Mouse (Mus musculus) stomach, embryonic 15.5 days (tissue): Measurements from ENCODE around the gene Olfr655. TPM values are rescaled to one million over a fixed set of nuclear protein-coding genes. Genes with fewer than 3 reads are reported as not detected.

Source experiments
- ATAC-seq: fragments of 200-750 bp; cut with Nextera tagmentation; 2 replicates; pipeline ENCODE4 v1.8.0; 2017; ENCODE audit warnings: low read depth, moderate number of reproducible peaks, moderate TSS enrichment; ENCODE audit not compliant: insufficient read depth, low FRiP score
- H3K27ac ChIP-seq: fragments of 300-500 bp; sonication (generic); 2 replicates; pipeline ENCODE4 v1.5.1; 2015; ENCODE audit warnings: mild to moderate bottlenecking, inconsistent platforms
- H3K27me3 ChIP-seq: fragments of 300-500 bp; sonication (generic); replicated peaks from 2 replicates; pipeline ENCODE4 v1.6.1; 2015; ENCODE audit warnings: inconsistent platforms
- H3K36me3 ChIP-seq: fragments of 300-500 bp; sonication (generic); 2 replicates; pipeline ENCODE4 v1.6.1; 2015; ENCODE audit warnings: inconsistent platforms
- H3K4me1 ChIP-seq: fragments of 300-500 bp; sonication (generic); 2 replicates; pipeline ENCODE4 v1.6.1; 2015; ENCODE audit warnings: inconsistent platforms
- H3K4me2 ChIP-seq: fragments of 300-500 bp; sonication (generic); 2 replicates; pipeline ENCODE4 v1.6.1; 2015; ENCODE audit warnings: mild to moderate bottlenecking, inconsistent platforms
- H3K4me3 ChIP-seq: fragments of 300-500 bp; sonication (generic); replicated peaks from 2 replicates; pipeline ENCODE4 v1.5.1; 2015; ENCODE audit warnings: inconsistent platforms
- H3K9ac ChIP-seq: fragments of 300-500 bp; sonication (generic); 2 replicates; pipeline ENCODE4 v1.6.1; 2015; ENCODE audit warnings: inconsistent platforms
- H3K9me3 ChIP-seq: fragments of 300-500 bp; sonication (generic); 2 replicates; pipeline ENCODE4 v1.6.1; 2016; ENCODE audit warnings: inconsistent platforms
- WGBS: fragments of 180-500 bp; shearing (Covaris S2); methylation state at CpG from one replicate; pipeline ENCODE4 v1.1.7; 2015; 5-methylcytosine and 5-hydroxymethylcytosine counted together
- polyA plus RNA-seq: library from polyadenylated mRNA; unstranded; fragments of >200 nt; fragmentation: Nextera tagmentation; extraction: Ambion mirVana; gene quantifications from 2 replicates; pipeline ENCODE4 v1.2.1, GENCODE M21; 2015

The Olfr655 gene
- polyA plus RNA-seq, 1 experiment from 2014 or later, result not detected

DNA sequence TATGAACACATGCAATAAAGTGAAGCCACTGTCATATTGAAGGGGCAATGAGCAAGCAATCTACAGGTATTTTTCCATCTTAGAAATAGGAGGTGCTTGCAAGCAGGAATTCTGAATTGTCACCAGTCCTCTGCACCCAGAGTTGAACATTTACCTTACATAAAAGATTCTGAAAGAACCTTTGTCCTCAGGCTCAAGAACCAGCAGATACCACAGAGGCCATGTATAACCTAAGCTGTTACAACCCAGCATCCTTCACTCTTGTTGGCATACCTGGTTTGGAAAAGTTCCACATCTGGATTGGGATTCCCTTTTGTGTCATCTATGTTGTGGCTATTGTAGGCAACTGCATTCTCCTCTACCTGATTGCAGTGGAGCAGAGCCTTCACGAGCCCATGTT, 48.9 kb downstream of the Olfr655 start:
- ATAC-seq, result no peak
- no peaks in the 10 kb centered on the region for H3K36me3 ChIP-seq
- 60% methylated on average over 1 of the region's 1 CpGs for WGBS

GRCm38 (mm10) chr7:104549833-104550232, 51.7 kb downstream of the Olfr655 start, which contains the start of gene Olfr651:
Gene Olfr651, plus strand, starts transcription at chr7:104550133.
- H3K4me2 ChIP-seq, result no peak within 1 kb of the TSS
- H3K4me3 ChIP-seq, result no peak within 1 kb of the TSS
- no peaks in the 10 kb centered on the region for H3K27me3 ChIP-seq
- 80% methylated on average over 5 of the region's 5 CpGs for WGBS
- no peaks in the 10 kb centered on the region for H3K9me3 ChIP-seq
- no peak within 1 kb of the TSS for H3K27ac ChIP-seq
- H3K9ac ChIP-seq, result no peak within 1 kb of the TSS
- no peaks in the 10 kb centered on the region for H3K36me3 ChIP-seq
- ATAC-seq, result no peak
- H3K4me1 ChIP-seq, result no peaks in the 10 kb centered on the region

More for the DNA sequence above, 48.9 kb downstream of the Olfr655 start:
- Histone ChIP-seq H3K4me2 (no peak overlapping the region), H3K9ac (no peak overlapping the region), H3K9me3 (no peaks in the 10 kb centered on the region), H3K4me1 (no peaks in the 10 kb centered on the region), H3K27me3 (no peaks in the 10 kb centered on the region), H3K27ac (no peak overlapping the region), H3K4me3 (no peak overlapping the region)

Other genes with a start within 250 kb of the Olfr655 start
- 2.4 and 2.5 TPM in 2 replicates for gene Trim12c, start 248.4 kb downstream of the Olfr655 start, polyA plus RNA-seq
- 0.19 and 0.33 TPM in 2 replicates for gene Trim30b, start 231.9 kb downstream of the Olfr655 start, polyA plus RNA-seq
- gene Trim30c, start 200.9 kb downstream of the Olfr655 start, polyA plus RNA-seq, result 0.35 and 0.54 TPM in 2 replicates
- 1.8 and 2.2 TPM in 2 replicates for gene Trim30a, start 136.6 kb downstream of the Olfr655 start, polyA plus RNA-seq
- gene Trim30d, start 93.9 kb downstream of the Olfr655 start, polyA plus RNA-seq, result 0.64 and 0.74 TPM in 2 replicates
- not detected in 2 replicates for gene Olfr651, start 51.6 kb downstream of the Olfr655 start, polyA plus RNA-seq
- gene Olfr652, start 40.9 kb downstream of the Olfr655 start, polyA plus RNA-seq, result not detected in 2 replicates
- not detected in 2 replicates for gene Olfr653, start 24.5 kb downstream of the Olfr655 start, polyA plus RNA-seq
- not detected in 2 replicates for gene Olfr654, start 14.8 kb downstream of the Olfr655 start, polyA plus RNA-seq
- gene Olfr656, start 12.2 kb upstream of the Olfr655 start, polyA plus RNA-seq, result not detected in 2 replicates
- not detected in 2 replicates for gene Olfr657, start 23.0 kb upstream of the Olfr655 start, polyA plus RNA-seq
- not detected in 2 replicates for gene Olfr658, start 45.5 kb upstream of the Olfr655 start, polyA plus RNA-seq
- not detected in 2 replicates for gene Olfr659, start 65.0 kb upstream of the Olfr655 start, polyA plus RNA-seq
- gene Olfr661, start 84.7 kb upstream of the Olfr655 start, polyA plus RNA-seq, result not detected in 2 replicates
- gene Usp17le, start 175.7 kb upstream of the Olfr655 start, polyA plus RNA-seq, result not detected in 2 replicates
- gene Usp17lb, start 240.8 kb upstream of the Olfr655 start, polyA plus RNA-seq, result not detected in 2 replicates